Mouse (Mus musculus) right cerebral cortex, postnatal 10 days (tissue): ENCODE results near the gene Junb.

Experiments
- DNase-seq, 2 experiments: peaks; one replicate each; pipeline ENCODE4 v3.0.0; 2021; ENCODE audit warnings: low spot score in 2 of 2

Junb gene

DNA sequence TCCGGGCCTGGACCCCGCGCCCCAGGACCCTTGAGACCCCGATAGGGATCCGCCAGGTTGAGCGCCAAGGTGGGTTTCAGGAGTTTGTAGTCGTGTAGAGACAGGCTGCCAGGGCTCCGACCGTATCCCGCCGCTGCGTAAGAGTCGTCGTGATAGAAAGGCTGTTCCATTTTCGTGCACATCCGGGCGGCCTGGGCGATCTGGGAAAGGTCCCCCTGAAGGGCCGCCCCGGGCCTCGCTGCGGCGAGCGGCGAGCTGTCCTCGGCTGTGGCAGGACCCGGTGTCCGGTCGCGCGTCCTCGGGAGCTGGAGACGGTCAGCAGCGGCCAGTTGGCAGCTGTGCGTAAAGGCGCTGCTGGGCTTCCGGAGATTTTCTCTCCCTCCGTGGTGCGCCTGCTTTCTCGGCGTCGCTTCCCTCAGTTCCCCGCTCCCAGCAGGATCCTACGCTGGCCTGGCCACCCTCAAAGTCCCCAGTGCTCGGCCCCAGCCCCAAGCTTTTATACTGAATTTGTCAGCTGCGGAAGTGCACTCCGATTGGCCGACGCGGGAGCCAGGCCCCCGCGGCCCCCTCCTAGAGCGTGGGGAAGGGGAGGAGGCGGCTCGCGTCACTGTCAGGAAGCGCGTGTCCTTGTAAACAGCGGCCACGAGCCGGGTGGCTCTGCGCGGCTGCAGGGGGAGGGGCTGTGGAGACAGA, at the start of gene Junb:
Gene Junb, minus strand, starts transcription at position 471 of the 693 bp plus-strand sequence.
- peak; percentile 96 to 97 for DNase-seq

GRCm38 (mm10) chr8:85027922-85028321, 49.4 kb upstream of the Junb start:
- no peak for DNase-seq

DNA sequence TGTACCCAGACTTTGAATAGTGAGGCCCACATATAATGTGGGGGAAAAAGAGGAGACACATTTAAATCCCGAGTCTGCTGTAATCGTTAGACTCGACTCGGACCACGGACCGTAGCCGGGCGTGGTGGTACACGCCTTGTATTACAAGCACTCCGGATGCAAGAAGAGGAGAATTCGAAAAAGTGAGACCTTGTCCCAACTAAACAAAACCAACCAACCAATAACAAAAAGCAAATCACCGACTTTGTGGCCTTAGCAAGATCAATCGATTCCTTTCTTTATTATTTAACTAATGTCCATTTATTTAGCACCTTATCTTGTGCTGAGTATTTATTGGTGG, 49.0 kb upstream of the Junb start:
- no peak for DNase-seq

GRCm38 (mm10) chr8:85026670-85027515, 48.4 kb upstream of the Junb start, which contains the start of gene Trir:
Gene Trir (plus strand): TSS chr8:85026823.
- DNase-seq: peak; percentile 97

DNA sequence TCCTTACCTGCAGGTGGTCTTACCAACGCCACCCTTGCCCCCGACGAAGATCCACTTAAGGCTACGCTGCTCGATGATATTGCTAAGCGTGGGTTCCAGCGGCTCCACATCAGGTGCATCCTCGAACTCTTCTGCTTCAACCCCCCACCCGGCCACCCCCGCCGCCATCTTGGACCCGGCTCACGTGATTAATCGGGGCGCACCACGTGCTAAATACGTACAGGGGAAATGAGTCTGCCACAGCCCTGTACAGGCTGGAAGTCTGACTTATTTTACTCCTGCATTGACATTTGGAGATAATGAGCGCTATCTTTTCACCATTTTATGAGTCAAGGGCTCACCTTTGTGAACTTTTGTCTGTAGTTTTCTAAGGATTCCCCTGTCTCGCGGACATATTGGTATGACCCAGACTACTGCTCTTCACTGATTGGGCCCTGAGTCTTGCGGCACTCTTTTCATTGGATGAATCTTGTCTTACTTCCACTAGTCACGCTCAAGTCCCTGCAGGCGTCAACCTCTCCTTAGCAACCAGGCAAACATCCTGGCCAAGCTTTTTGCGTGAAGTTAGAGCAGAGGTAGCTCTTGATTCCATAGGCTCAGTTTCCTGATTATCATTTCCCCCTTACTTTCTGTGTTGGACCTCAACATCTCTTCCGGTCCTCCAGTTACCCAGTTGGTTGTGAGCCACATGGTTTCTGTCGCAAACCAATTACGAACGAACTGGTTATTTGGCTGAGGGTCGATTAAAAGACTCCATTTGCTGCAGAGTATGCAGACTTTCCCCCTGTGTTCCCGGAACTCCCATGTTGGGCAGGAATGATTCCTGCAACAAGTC, 46.8 kb upstream of the Junb start, which contains the start of gene Asna1:
Gene Asna1, minus strand, starts transcription at position 184 of the 835 bp plus-strand sequence.
- peak; percentile 90 to 95 for DNase-seq

- DNase-seq: no peak
Measured at GRCm38 (mm10) chr8:85023846-85024245, 45.3 kb upstream of the Junb start.

DNA sequence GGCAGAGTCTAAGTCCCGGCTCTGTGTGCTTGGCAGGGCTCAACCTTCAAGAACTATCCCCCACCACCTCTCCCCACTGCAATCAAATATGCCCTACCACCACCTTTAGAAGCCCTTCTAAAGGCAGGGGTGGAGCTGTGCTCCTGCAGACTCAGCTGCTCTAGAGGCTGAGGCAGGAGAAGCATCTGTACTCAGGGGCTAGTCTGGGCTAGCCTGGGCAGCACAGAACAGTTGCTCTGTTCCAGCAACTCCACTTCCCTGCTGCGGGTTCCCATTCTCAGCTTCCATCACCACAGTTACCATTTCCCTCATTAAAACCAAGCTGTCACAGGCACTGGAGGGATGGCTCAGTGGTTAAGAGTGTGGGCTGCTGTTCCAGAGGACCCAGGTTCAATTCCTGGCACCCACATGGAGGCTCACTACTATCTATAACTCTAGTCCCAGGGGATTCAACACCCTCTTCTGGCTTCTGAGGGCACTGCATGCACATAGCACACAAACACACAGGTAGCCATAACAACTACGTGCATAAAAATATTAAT, 43.1 kb upstream of the Junb start:
- no peak for DNase-seq

DNA sequence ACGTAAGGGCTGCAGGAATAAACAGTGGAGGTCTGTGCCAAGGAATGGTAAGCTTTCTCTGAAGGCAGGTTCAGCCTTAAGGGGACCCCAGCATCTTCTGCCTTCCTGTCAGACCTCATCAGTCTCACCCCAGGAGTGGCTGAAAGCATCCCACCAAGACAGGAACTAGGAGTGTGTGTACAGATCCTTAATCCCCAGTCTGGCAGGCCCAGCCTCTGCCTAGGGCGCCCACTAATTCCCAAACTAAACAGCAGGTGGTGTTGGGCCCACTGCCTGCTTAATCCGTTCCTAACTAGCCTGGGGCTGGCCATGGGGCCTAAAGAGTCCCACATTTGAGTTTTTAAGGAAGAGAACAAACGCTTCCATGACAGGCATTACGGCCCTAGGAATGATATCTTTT, 38.7 kb upstream of the Junb start:
- DNase-seq: no peak

DNA sequence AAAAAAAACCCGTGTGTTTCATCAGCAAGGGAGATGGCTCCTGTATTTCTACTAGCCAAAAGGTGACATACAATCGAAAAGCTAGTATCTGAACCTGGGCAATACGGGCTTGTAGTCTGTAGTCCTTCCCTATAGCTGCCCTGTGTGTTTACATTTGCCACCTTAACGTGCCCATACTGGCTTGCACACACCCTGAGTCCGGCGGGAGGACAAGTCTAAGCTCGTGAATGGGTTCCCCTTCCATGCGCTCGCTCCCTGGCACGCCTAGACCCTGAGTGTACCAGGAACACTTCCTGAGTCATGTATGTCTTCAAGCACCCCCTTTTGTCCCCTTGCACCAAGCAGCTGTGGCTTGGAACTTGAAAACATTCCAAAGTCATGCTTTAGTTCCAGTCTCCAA, 38.2 kb upstream of the Junb start:
- no peak for DNase-seq

- no peak for DNase-seq
Measured at GRCm38 (mm10) chr8:85014431-85014830, 35.9 kb upstream of the Junb start, which contains the start of gene Best2. Gene Best2 (minus strand): TSS chr8:85014531.

GRCm38 (mm10) chr8:85013230-85013840, 34.8 kb upstream of the Junb start:
- peak; percentile 79 to 85 for DNase-seq

GRCm38 (mm10) chr8:85011242-85011641, 32.7 kb upstream of the Junb start:
- no peak for DNase-seq

DNA sequence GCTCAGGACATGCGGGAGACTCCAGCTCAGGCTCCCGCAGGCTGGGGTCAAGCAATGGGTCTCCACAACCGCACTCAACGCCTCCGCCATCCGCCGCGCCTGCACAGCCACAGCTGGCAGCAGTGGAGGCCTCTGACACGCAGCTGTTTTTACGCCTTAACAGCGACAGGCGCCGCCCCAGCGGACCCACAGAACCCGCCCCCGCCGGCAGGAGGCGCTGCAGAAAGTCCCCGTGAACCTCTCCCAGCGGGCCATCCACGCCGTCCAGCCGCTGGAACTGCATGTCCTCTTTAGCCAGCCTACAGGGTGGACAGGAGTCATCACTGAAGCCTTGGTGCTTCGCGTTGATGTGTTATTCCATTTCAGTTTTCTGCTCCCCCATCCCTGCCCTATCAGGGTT, 29.2 kb upstream of the Junb start:
- no peak for DNase-seq

DNA sequence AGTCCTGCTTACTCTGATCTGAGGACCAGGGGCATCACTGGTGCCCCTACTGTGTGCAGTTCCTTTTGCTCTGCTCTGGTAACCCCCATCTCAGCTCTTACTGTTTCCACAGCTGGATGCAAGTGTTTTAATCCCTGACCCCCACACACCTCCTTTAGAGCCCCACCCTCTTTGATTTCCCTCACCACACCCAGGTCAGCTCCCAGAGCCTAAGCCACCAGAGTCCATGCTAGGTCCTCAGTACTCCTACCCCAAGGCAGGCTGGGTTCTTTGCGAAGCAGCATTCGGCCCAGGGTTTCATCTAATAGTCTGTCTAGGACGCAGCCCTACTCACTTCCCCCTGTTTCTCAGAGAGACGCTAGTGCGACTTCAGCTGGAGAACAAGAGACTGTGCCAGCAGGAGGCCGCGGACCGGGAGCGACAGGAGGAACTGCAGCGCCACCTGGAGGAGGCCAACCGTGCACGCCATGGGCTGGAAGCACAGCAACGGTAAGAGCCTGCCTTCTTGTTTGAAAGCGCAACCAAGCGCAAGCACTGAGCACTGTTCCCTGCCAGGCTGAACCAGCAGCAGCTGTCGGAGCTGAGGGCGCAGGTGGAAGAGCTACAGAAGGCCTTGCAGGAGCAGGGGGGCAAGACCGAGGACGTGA, 19.3 kb upstream of the Junb start:
- DNase-seq: peak; percentile 92 to 94

DNA sequence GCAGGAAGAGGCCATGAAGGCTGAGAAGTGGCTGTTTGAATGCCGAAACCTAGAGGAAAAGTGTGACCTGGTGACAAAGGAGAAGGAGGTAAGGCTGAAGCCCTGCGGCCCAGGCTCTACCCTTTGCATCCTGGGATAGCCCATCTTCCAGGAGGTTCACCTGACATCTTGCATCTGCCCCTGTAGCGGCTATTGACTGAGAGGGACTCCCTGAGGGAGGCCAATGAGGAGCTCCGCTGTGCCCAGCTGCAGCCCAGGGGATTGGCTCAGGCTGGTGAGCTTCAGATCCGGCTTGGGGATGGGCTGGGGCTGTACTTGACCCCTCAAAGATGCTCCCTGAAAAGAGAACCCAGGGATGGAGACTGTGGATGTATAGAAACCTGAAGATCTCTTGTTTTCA, 18.5 kb upstream of the Junb start:
- DNase-seq: no peak

DNA sequence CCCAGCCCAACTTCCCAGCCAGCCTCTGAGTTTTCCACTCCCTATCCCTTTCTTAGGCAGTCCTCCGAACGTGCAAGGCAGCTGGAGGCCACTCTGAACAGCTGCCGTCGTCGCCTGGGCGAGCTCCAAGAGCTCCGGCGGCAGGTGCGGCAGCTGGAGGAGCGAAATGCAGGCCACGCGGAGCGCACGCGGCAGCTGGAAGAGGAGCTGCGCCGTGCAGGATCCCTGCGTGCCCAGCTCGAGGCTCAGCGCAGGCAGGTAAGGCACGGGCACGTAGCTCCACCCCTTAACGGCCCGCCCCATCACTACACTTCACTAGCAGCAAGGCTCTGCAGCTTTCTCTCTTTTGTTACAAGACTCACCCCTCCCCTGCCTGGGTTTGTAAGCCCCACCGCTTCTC, 17.2 kb upstream of the Junb start:
- DNase-seq: no peak

- no peak for DNase-seq
Measured at GRCm38 (mm10) chr8:84994375-84994774, 15.9 kb upstream of the Junb start.

DNA sequence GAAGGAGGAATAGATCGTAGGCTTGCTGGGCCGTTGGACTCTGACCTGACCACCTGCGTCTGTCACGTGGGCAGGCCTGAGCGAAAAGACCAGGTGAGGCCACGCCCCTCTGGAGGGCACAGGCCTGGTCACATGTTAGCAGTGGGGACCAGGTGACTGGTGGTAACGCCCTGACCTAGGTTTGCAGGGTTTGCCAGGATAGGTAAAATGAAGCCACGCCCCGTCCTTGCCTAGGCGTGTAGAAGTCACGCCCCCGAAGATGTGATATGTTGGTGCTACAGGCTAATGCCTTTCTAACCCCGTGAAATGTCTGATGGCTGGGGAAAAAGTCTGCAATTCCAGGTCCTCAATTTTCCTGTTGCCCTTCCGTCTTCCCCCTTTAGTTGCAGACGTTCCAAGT, 12.3 kb upstream of the Junb start:
- DNase-seq: peak in 1 of 2 experiments; percentile 64

DNA sequence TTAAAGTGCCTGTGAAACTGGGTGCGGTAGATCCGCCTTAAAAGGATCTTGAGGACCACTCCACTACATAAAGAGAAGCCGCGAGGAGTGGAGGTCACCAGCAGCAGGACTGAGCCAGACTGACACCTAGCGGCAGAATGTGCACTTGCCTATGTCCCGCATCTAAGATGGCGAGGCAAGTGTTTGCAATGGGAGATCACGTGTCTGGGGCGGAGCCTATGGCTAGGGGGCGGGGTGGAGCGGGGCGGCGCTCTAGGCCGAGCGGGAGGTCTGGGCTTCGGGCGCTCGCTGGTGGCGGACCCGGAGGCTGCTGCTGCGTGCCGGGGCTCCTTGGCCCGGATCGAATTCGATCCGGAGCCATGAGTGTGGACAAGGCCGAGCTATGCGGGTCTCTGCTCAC, 11.8 kb upstream of the Junb start, which contains the start of gene Hook2:
Gene Hook2, plus strand, starts transcription at position 255 of the 400 bp plus-strand sequence.
- DNase-seq: peak; percentile 98

GRCm38 (mm10) chr8:84989810-84990209, 11.3 kb upstream of the Junb start:
- peak; percentile 92 to 94 for DNase-seq

GRCm38 (mm10) chr8:84989311-84989731, 10.8 kb upstream of the Junb start:
- DNase-seq: peak in 1 of 2 experiments; percentile 58
